Mouse (Mus musculus): ENCODE data around the gene AC109138.7. TPM values are rescaled to one million over a fixed set of nuclear protein-coding genes. Genes with fewer than 3 reads are reported as not detected.
A peak's percentile ranks its signal among the peaks of the same experiment; 100 is the strongest.
"Not testable (repeated sequence)": the region's sequence is repeated elsewhere in the genome, so short reads cannot be mapped to it uniquely, and the experiment has no call there.

AC109138.7 gene
- polyA plus RNA-seq, 1 experiment from 2014 or later: not detected

GRCm38 (mm10) chr19:4247010-4247409, 32.9 kb downstream of the AC109138.7 start:
- no peak overlapping the region for H3K27ac ChIP-seq
- H3K4me3 ChIP-seq (replicated peaks): no peak overlapping the region
- H3K27me3 ChIP-seq: no peaks in the 10 kb centered on the region
- ATAC-seq (ENCODE audit: low FRiP score): no peak
- no peaks in the 10 kb centered on the region for H3K9me3 ChIP-seq
- WGBS: 62% methylated on average over 1 of the region's 1 CpGs
- no peak overlapping the region for H3K9ac ChIP-seq
- H3K36me3 ChIP-seq (replicated peaks): no peaks in the 10 kb centered on the region
- no peaks in the 10 kb centered on the region for H3K4me1 ChIP-seq
- H3K4me2 ChIP-seq: no peak overlapping the region

GRCm38 (mm10) chr19:4248683-4249082, 34.5 kb downstream of the AC109138.7 start:
- not testable (repeated sequence) for H3K4me1 ChIP-seq; H3K36me3 ChIP-seq (replicated peaks); H3K27me3 ChIP-seq; H3K9ac ChIP-seq; H3K4me3 ChIP-seq (replicated peaks); ATAC-seq (ENCODE audit: low FRiP score); H3K27ac ChIP-seq; H3K9me3 ChIP-seq; H3K4me2 ChIP-seq
- WGBS: 71% methylated on average over 1 of the region's 1 CpGs

GRCm38 (mm10) chr19:4254230-4254629, 40.1 kb downstream of the AC109138.7 start:
- Histone ChIP-seq H3K4me1 (peaks cover 10% of the 10 kb centered on the region), H3K27me3 (no peaks in the 10 kb centered on the region), H3K9me3 (no peaks in the 10 kb centered on the region), H3K4me2 (no peak overlapping the region), H3K9ac (no peak overlapping the region), H3K4me3 (replicated peaks) (no peak overlapping the region), H3K36me3 (replicated peaks) (no peaks in the 10 kb centered on the region), H3K27ac (no peak overlapping the region)
- 88% methylated on average over 7 of the region's 7 CpGs for WGBS
- ATAC-seq (ENCODE audit: low FRiP score): no peak

- 70% methylated on average over 11 of the region's 11 CpGs for WGBS
- Histone ChIP-seq H3K27me3 (no peaks in the 10 kb centered on the region), H3K4me2 (no peak overlapping the region), H3K27ac (no peak overlapping the region), H3K9me3 (no peaks in the 10 kb centered on the region), H3K4me1 (peaks cover 10% of the 10 kb centered on the region), H3K9ac (no peak overlapping the region), H3K4me3 (replicated peaks) (no peak overlapping the region), H3K36me3 (replicated peaks) (no peaks in the 10 kb centered on the region)
- no peak for ATAC-seq (ENCODE audit: low FRiP score)
Measured at GRCm38 (mm10) chr19:4255583-4256162, 41.5 kb downstream of the AC109138.7 start.

GRCm38 (mm10) chr19:4257216-4257896, 43.2 kb downstream of the AC109138.7 start:
- no peaks in the 10 kb centered on the region for H3K27me3 ChIP-seq
- WGBS: 1% methylated on average over 41 of the region's 41 CpGs
- H3K4me2 ChIP-seq: peak overlapping the region; percentile 89
- H3K9me3 ChIP-seq: no peaks in the 10 kb centered on the region
- peaks cover 10% of the 10 kb centered on the region for H3K4me1 ChIP-seq
- no peaks in the 10 kb centered on the region for H3K36me3 ChIP-seq (replicated peaks)
- peak; percentile 93 for ATAC-seq (ENCODE audit: low FRiP score)
- H3K4me3 ChIP-seq (replicated peaks): peak overlapping the region; percentile 61
- H3K9ac ChIP-seq: peak overlapping the region; percentile 73
- H3K27ac ChIP-seq: no peak overlapping the region

GRCm38 (mm10) chr19:4257897-4258252, 43.7 kb downstream of the AC109138.7 start:
- H3K27me3 ChIP-seq: no peaks in the 10 kb centered on the region
- ATAC-seq (ENCODE audit: low FRiP score): no peak
- no peaks in the 10 kb centered on the region for H3K36me3 ChIP-seq (replicated peaks)
- H3K9ac ChIP-seq: peak overlapping the region; percentile 54
- WGBS: 18% methylated on average over 12 of the region's 12 CpGs
- H3K4me3 ChIP-seq (replicated peaks): peak overlapping the region; percentile 61
- peak overlapping the region; percentile 89 for H3K4me2 ChIP-seq
- peaks cover 10% of the 10 kb centered on the region for H3K4me1 ChIP-seq
- H3K9me3 ChIP-seq: no peaks in the 10 kb centered on the region
- H3K27ac ChIP-seq: no peak overlapping the region

GRCm38 (mm10) chr19:4261038-4261698, 47.0 kb downstream of the AC109138.7 start:
- no peaks in the 10 kb centered on the region for H3K9me3 ChIP-seq
- no peaks in the 10 kb centered on the region for H3K36me3 ChIP-seq (replicated peaks)
- no peak overlapping the region for H3K9ac ChIP-seq
- peaks cover 10% of the 10 kb centered on the region for H3K4me1 ChIP-seq
- H3K27ac ChIP-seq: no peak overlapping the region
- H3K4me2 ChIP-seq: no peak overlapping the region
- WGBS: 56% methylated on average over 8 of the region's 8 CpGs
- ATAC-seq (ENCODE audit: low FRiP score): no peak
- no peak overlapping the region for H3K4me3 ChIP-seq (replicated peaks)
- H3K27me3 ChIP-seq: no peaks in the 10 kb centered on the region

- H3K27me3 ChIP-seq: peaks cover 3% of the 10 kb centered on the region
- H3K4me3 ChIP-seq (replicated peaks): no peak overlapping the region
- H3K4me2 ChIP-seq: no peak overlapping the region
- H3K36me3 ChIP-seq (replicated peaks): no peaks in the 10 kb centered on the region
- WGBS: 85% methylated on average over 6 of the region's 6 CpGs
- H3K4me1 ChIP-seq: 0 out of 2 replicates have a peak, but pooled peaks cover 3% of the 10 kb centered on the region
- H3K9me3 ChIP-seq: no peaks in the 10 kb centered on the region
- ATAC-seq (ENCODE audit: low FRiP score): no peak
- no peak overlapping the region for H3K9ac ChIP-seq
- no peak overlapping the region for H3K27ac ChIP-seq
Measured at GRCm38 (mm10) chr19:4262756-4263155, 48.6 kb downstream of the AC109138.7 start.

- ATAC-seq (ENCODE audit: low FRiP score): no peak
- Histone ChIP-seq H3K9me3 (no peaks in the 10 kb centered on the region), H3K27ac (no peak overlapping the region), H3K4me3 (replicated peaks) (no peak overlapping the region), H3K4me2 (no peak overlapping the region), H3K27me3 (peaks cover 12% of the 10 kb centered on the region), H3K4me1 (peaks cover 2% of the 10 kb centered on the region), H3K9ac (no peak overlapping the region), H3K36me3 (replicated peaks) (no peaks in the 10 kb centered on the region)
- WGBS: 65% methylated on average over 14 of the region's 14 CpGs
Measured at GRCm38 (mm10) chr19:4263702-4264101, 49.5 kb downstream of the AC109138.7 start.

- Histone ChIP-seq H3K27me3 (peaks cover 18% of the 10 kb centered on the region), H3K4me1 (peaks cover 7% of the 10 kb centered on the region), H3K4me3 (replicated peaks) (no peak overlapping the region), H3K4me2 (no peak overlapping the region), H3K9ac (no peak overlapping the region), H3K36me3 (replicated peaks) (no peaks in the 10 kb centered on the region), H3K27ac (no peak overlapping the region), H3K9me3 (no peaks in the 10 kb centered on the region)
- WGBS: 94% methylated on average over 6 of the region's 6 CpGs
- ATAC-seq (ENCODE audit: low FRiP score): no peak
Measured at GRCm38 (mm10) chr19:4264171-4264780, 50.1 kb downstream of the AC109138.7 start.

- ATAC-seq (ENCODE audit: low FRiP score): no peak
- WGBS: 64% methylated on average over 4 of the region's 4 CpGs
- H3K4me3 ChIP-seq (replicated peaks): no peak overlapping the region
- no peak overlapping the region for H3K9ac ChIP-seq
- H3K4me1 ChIP-seq: peaks cover 7% of the 10 kb centered on the region
- H3K9me3 ChIP-seq: no peaks in the 10 kb centered on the region
- peaks cover 31% of the 10 kb centered on the region for H3K27me3 ChIP-seq
- no peak overlapping the region for H3K27ac ChIP-seq
- H3K4me2 ChIP-seq: no peak overlapping the region
- no peaks in the 10 kb centered on the region for H3K36me3 ChIP-seq (replicated peaks)
Measured at GRCm38 (mm10) chr19:4265956-4266355, 51.8 kb downstream of the AC109138.7 start.

- 5% methylated on average over 46 of the region's 46 CpGs for WGBS
- H3K27me3 ChIP-seq: peaks cover 31% of the 10 kb centered on the region
- H3K4me1 ChIP-seq: peaks cover 7% of the 10 kb centered on the region
- H3K9ac ChIP-seq: peak within 1 kb of the TSS; percentile 39
- peak; percentile 63 for ATAC-seq (ENCODE audit: low FRiP score)
- no peak within 1 kb of the TSS for H3K27ac ChIP-seq
- peak within 1 kb of the TSS; percentile 36 for H3K4me3 ChIP-seq (replicated peaks)
- no peaks in the 10 kb centered on the region for H3K36me3 ChIP-seq (replicated peaks)
- peak within 1 kb of the TSS; percentile 55 for H3K4me2 ChIP-seq
- H3K9me3 ChIP-seq: no peaks in the 10 kb centered on the region
Measured at GRCm38 (mm10) chr19:4268566-4269361, 54.6 kb downstream of the AC109138.7 start, which contains the start of gene Ssh3. Gene Ssh3 (minus strand): TSS chr19:4269180.

All from forebrain, embryonic 12.5 days (tissue).